Mouse (Mus musculus): ENCODE data around the gene Pik3cg. TPM values are rescaled to one million over a fixed set of nuclear protein-coding genes. Genes with fewer than 3 reads are reported as not detected.

Gene Pik3cg
- polyA plus RNA-seq, 1 experiment from 2014 or later: 4.9 TPM

DNA sequence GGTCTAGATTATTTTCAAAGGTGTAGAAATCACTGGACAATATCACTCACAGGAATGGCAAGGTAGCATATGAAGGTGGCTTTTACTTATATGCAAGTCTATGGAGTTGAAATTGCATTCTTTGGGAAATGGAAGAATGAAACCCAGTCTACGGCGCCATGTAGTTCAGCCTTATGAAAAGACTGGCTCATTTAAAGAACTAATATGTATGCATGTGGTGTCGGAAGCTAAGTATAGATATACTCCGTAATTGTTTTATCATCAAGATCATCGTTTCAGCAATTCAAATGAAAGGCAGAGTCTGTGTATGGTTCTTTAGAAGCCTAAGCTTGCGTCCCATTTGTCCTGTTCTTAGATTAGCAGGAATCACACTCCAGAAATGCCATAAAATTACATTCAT is 34.0 kb downstream of the Pik3cg start:
- Histone ChIP-seq H3K27me3 (replicated peaks) (0 out of 2 replicates have a peak, but pooled peaks cover under 1% of the 10 kb centered on the region), H3K9me3 (replicated peaks) (no peaks in the 10 kb centered on the region), H3K4me1 (no peaks in the 10 kb centered on the region), H3K9ac (no peak overlapping the region), H3K27ac (no peak overlapping the region), H3K36me3 (no peaks in the 10 kb centered on the region), H3K4me2 (no peak overlapping the region), H3K4me3 (no peak overlapping the region)
- no peak for ATAC-seq
- WGBS (ENCODE audit: insufficient replicate concordance): 86% methylated on average over 6 of the region's 6 CpGs

DNA sequence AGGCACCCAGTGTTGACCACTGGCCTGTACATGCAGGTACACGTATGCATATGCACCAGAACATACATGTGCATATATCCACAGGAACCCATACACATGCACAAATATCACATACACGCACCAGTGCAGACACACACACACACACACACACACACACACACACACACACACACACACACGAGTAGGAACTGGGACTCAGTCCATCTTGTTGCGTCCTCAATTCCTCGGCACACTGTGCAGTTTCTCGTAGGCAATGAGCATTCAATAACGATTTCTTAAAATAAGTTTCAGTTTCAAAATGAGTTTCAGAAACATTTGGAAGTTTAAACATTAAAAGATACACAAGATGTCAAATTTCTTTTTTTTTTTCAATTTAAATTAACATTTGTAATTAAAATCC is 35.6 kb downstream of the Pik3cg start:
- Histone ChIP-seq H3K4me2 (no peak overlapping the region), H3K36me3 (no peaks in the 10 kb centered on the region), H3K27me3 (replicated peaks) (peaks cover 16% of the 10 kb centered on the region; the same call in 1 of the 2 replicates), H3K4me3 (no peak overlapping the region), H3K27ac (no peak overlapping the region), H3K9ac (no peak overlapping the region), H3K9me3 (replicated peaks) (no peaks in the 10 kb centered on the region), H3K4me1 (no peaks in the 10 kb centered on the region)
- no peak for ATAC-seq
- whole genome bisulfite sequencing (ENCODE audit: insufficient replicate concordance): 79% methylated on average over 7 of the region's 7 CpGs

DNA sequence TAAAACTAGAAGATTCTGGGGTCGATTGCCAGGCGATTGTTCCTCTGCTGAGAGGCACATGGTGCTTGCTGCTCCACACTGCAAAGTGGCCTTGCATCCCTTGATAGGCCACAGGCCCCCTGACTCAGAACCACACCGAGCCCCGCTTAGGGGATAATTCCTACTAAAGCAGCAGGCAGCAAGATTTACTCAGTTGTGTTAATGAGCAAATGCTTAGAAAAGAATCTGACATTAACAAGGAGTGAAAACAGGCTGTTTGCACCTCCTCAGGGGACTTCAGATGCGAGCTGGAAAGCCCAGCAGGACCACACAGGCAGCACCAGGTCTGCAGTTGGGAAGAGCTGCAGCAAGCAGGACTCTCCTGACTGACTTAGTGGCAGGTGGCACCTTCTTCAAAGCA is 39.3 kb downstream of the Pik3cg start:
- H3K9me3 ChIP-seq (replicated peaks): no peaks in the 10 kb centered on the region
- 32% methylated on average over 5 of the region's 5 CpGs for WGBS (ENCODE audit: insufficient replicate concordance)
- no peak overlapping the region for H3K4me3 ChIP-seq
- H3K27me3 ChIP-seq (replicated peaks): peaks cover 24% of the 10 kb centered on the region; the same call in 1 of the 2 replicates
- no peak overlapping the region for H3K9ac ChIP-seq
- no peak overlapping the region for H3K4me2 ChIP-seq
- H3K4me1 ChIP-seq: no peaks in the 10 kb centered on the region
- no peak for ATAC-seq
- H3K27ac ChIP-seq: no peak overlapping the region
- no peaks in the 10 kb centered on the region for H3K36me3 ChIP-seq

DNA sequence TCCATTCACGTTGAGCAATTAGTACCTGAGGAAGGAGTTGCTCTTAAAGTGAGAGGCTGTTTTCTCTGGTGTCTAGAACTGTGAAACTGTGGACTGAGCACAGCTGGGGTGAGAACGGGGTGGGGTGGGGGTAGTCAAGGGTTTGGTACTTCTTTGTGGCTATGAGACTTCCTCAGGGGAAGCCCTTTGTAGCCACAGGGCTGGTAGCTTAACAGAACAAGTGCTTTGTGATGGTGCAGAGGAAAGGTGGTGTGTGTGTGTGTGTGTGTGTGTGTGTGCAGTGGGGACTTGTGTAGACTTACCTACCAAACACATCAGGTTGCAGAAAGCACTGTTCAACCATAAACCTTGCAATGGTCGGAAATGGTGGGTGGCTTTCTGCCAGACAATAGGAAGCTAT is 39.7 kb downstream of the Pik3cg start:
- no peaks in the 10 kb centered on the region for H3K9me3 ChIP-seq (replicated peaks)
- 28% methylated on average over 3 of the region's 3 CpGs for WGBS (ENCODE audit: insufficient replicate concordance)

DNA sequence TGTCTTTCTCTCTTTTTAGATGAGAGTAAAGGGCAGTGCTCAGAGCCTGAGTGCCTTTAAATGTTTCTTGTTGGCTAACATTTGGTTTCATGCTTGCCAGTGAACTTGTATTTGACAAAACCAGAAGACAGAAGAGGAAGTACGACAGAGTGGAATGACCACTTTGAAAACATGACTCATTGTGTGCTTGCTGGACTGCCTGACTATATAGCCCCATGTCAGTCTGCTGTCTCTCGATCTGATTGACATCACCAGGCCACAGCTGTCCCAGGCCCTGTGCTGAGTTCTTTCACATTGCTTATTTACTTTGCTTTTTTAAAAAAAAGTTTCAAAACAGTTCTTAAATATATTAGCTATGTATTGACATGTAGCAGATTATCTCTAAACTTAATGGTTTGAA is 44.8 kb downstream of the Pik3cg start:
- ATAC-seq: no peak
- Histone ChIP-seq H3K4me1 (no peaks in the 10 kb centered on the region), H3K4me3 (no peak overlapping the region), H3K36me3 (no peaks in the 10 kb centered on the region), H3K4me2 (no peak overlapping the region), H3K27ac (no peak overlapping the region), H3K9ac (no peak overlapping the region), H3K9me3 (replicated peaks) (no peaks in the 10 kb centered on the region), H3K27me3 (replicated peaks) (peaks cover 16% of the 10 kb centered on the region; the same call in 1 of the 2 replicates)
- WGBS (ENCODE audit: insufficient replicate concordance): 17% methylated on average over 2 of the region's 2 CpGs

More for the DNA sequence above, 39.7 kb downstream of the Pik3cg start:
- no peak overlapping the region for H3K4me3 ChIP-seq
- H3K27ac ChIP-seq: no peak overlapping the region
- no peak overlapping the region for H3K9ac ChIP-seq
- H3K27me3 ChIP-seq (replicated peaks): peaks cover 24% of the 10 kb centered on the region; the same call in 1 of the 2 replicates
- ATAC-seq: no peak
- no peaks in the 10 kb centered on the region for H3K4me1 ChIP-seq
- no peaks in the 10 kb centered on the region for H3K36me3 ChIP-seq
- no peak overlapping the region for H3K4me2 ChIP-seq

DNA sequence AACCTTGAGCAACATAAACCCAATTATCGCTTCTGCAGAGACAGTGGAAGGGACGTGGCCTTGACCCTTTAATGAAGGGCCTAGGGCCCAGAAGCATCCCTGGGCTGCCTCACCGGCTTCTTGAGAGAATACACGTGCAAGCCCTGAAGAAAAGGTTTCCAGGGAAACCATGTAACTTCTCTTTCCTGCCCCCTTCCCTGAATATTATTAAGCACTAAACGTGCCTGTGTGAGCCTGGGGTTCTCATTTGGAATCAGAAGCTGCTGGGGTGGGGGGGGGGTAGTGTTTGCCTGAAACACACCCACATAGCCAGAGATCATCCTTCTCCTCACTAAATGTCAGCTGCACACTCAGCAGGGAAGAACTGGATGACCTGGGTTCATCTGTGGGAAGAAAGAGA is 49.7 kb downstream of the Pik3cg start:
- Histone ChIP-seq H3K36me3 (no peaks in the 10 kb centered on the region), H3K27me3 (replicated peaks) (no peaks in the 10 kb centered on the region), H3K4me1 (no peaks in the 10 kb centered on the region), H3K4me3 (no peak overlapping the region), H3K9me3 (replicated peaks) (no peaks in the 10 kb centered on the region), H3K4me2 (no peak overlapping the region), H3K27ac (no peak overlapping the region), H3K9ac (no peak overlapping the region)
- ATAC-seq: no peak
- WGBS (ENCODE audit: insufficient replicate concordance): 57% methylated on average over 5 of the region's 5 CpGs

DNA sequence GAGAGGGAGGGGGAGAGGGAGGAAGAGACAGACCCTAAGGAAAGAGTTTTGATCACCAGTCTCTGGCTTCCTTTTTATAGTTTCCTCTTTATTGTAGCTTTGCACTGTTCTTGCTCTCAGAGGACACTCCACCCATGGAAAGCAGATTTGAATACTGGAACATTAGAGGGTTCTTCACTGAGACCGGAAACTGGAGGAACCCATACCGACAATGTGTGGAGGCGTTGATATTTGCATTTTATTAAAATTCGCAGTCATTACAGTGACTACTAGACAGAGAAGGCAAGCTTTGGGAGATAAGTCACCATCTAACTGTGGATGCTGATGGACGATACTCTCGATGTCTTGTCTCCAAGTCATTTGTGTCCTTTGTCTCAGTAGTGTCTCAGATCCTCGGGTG is 61.9 kb downstream of the Pik3cg start:
- H3K36me3 ChIP-seq: no peaks in the 10 kb centered on the region
- H3K9me3 ChIP-seq (replicated peaks): no peaks in the 10 kb centered on the region
- H3K4me3 ChIP-seq: no peak overlapping the region
- H3K27me3 ChIP-seq (replicated peaks): no peaks in the 10 kb centered on the region
- H3K9ac ChIP-seq: no peak overlapping the region
- ATAC-seq: no peak
- WGBS (ENCODE audit: insufficient replicate concordance): 73% methylated on average over 7 of the region's 7 CpGs
- no peak overlapping the region; the same call in 1 of the 2 replicates for H3K27ac ChIP-seq
- peaks cover 34% of the 10 kb centered on the region for H3K4me1 ChIP-seq
- H3K4me2 ChIP-seq: no peak overlapping the region

DNA sequence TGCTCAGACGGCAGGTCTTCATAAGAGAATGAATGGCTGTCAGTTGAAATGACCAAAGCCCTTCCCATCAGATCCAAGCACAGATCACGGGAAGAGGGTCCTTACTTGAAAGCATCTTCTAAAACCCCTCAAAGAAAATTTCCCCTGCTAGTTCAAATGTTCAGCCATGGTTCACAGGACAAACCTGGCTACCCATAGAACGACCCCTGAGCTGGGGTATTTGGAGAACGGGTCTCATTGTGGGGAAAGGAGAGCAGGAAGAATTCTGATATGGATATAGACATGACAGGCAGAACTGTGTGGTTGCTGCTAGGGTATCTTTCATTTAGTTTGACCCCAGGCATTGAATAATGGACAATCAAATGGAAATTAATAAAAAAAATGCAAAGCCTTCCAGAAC is 62.8 kb downstream of the Pik3cg start:
- ATAC-seq: no peak
- Histone ChIP-seq H3K36me3 (no peaks in the 10 kb centered on the region), H3K4me1 (peaks cover 41% of the 10 kb centered on the region), H3K4me3 (no peak overlapping the region), H3K27me3 (replicated peaks) (no peaks in the 10 kb centered on the region), H3K9me3 (replicated peaks) (no peaks in the 10 kb centered on the region), H3K27ac (no peak overlapping the region), H3K9ac (no peak overlapping the region), H3K4me2 (no peak overlapping the region)
- 81% methylated on average over 4 of the region's 4 CpGs for WGBS (ENCODE audit: insufficient replicate concordance)

DNA sequence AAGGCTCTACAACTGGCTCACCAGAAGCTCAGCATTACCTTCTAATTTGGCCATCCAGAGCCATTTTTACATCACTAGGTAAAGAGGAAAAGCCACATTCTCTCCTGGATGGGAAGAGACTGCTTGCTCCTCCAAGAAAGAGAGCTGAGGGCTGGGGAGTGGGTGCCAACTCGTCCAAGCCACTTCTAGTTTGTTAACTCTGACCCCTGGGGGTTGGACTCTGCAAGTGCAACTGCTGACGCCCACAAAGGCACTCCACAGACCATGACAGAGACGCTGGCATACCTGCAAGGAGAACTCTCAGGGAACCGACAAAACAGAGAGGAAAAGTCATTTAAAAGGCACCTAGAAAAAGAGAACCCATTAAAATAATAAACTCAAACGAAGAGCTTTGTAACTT is 63.9 kb downstream of the Pik3cg start:
- Histone ChIP-seq H3K9ac (peak overlapping the region; percentile 59), H3K4me2 (peak overlapping the region; percentile 65)
- WGBS (ENCODE audit: insufficient replicate concordance): 3% methylated on average over 5 of the region's 5 CpGs

DNA sequence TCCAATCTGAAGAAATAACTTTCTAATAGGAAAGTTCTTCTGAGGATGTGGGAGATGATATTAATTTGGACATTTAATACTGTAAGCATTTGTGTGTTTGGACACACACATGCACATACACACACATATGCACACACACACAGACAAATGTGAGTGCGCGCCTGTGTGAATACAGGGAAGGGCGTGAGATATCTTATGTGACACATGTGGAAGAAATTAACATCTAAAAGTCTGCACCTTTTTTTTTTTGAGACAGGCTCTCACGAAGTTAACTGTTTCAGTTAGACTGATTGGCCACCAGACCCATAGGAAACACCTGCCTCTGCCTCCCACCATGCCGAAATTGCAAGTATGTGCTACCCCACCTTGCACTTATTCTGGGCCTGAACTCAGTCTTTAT is 64.7 kb downstream of the Pik3cg start:
- WGBS (ENCODE audit: insufficient replicate concordance): 23% methylated on average over 5 of the region's 5 CpGs
- H3K4me3 ChIP-seq: peak overlapping the region; percentile 22; the same call in 1 of the 2 replicates
- no peak for ATAC-seq
- H3K27me3 ChIP-seq (replicated peaks): no peaks in the 10 kb centered on the region
- H3K9ac ChIP-seq: peak overlapping the region; percentile 59
- H3K4me1 ChIP-seq: peaks cover 52% of the 10 kb centered on the region
- no peaks in the 10 kb centered on the region for H3K36me3 ChIP-seq
- H3K27ac ChIP-seq: peak overlapping the region; percentile 95
- H3K4me2 ChIP-seq: peak overlapping the region; percentile 65
- no peaks in the 10 kb centered on the region for H3K9me3 ChIP-seq (replicated peaks)

More for the DNA sequence above, 63.9 kb downstream of the Pik3cg start:
- Histone ChIP-seq H3K4me3 (no peak overlapping the region), H3K9me3 (replicated peaks) (no peaks in the 10 kb centered on the region), H3K27me3 (replicated peaks) (no peaks in the 10 kb centered on the region), H3K4me1 (peaks cover 48% of the 10 kb centered on the region), H3K27ac (peak overlapping the region; percentile 95), H3K36me3 (no peaks in the 10 kb centered on the region)
- ATAC-seq: peak; percentile 50; the same call in 1 of the 2 replicates

DNA sequence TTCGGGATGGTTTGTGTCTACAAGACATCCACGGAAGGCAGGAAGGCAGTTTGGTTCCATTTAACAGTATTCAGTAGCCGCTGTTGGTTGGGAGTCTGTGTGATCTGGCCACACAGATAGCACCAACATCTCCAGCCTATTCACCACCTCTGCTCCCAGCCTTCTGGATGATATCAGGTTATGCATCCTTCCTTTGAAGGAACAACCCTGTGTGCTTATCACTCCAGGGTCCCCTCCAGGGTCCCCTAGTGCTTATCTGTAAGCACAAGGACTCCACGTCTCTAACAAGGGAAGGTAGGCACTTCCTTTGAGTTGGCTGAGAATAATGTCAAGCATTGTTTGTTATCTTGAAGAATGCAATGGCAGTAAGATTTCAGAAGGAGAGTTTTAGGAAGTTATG is 65.3 kb downstream of the Pik3cg start:
- 6% methylated on average over 4 of the region's 4 CpGs for WGBS (ENCODE audit: insufficient replicate concordance)
- no peaks in the 10 kb centered on the region for H3K27me3 ChIP-seq (replicated peaks)
- H3K4me1 ChIP-seq: peaks cover 58% of the 10 kb centered on the region
- ATAC-seq: peak; percentile 99
- H3K9ac ChIP-seq: peak overlapping the region; percentile 74
- H3K27ac ChIP-seq: peak overlapping the region; percentile 95
- H3K9me3 ChIP-seq (replicated peaks): no peaks in the 10 kb centered on the region
- peak overlapping the region; percentile 22 for H3K4me3 ChIP-seq
- H3K36me3 ChIP-seq: no peaks in the 10 kb centered on the region
- peak overlapping the region; percentile 65 for H3K4me2 ChIP-seq

DNA sequence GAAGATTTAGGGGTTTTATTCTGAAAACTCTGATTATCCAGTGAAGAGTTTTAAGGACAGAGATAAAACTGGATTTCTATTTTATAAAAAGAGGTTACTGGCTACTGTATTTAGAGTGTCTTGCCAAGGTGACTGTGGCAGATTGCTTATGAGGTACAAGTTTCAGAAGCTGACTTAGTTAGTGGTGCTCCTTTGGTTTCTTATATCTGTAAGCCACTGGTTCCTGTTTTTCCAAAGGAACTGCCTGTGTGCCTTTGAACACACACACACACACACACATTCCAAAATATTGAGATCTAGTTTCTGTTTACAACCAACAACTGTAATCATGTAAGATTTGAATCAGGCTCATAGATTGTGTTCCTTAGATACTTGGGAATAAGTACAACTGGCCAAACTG is 66.7 kb downstream of the Pik3cg start:
- Histone ChIP-seq H3K4me2 (no peak overlapping the region), H3K36me3 (no peaks in the 10 kb centered on the region), H3K9me3 (replicated peaks) (no peaks in the 10 kb centered on the region), H3K4me1 (peaks cover 68% of the 10 kb centered on the region), H3K9ac (peak overlapping the region; percentile 74), H3K27me3 (replicated peaks) (no peaks in the 10 kb centered on the region), H3K27ac (peak overlapping the region; percentile 95), H3K4me3 (no peak overlapping the region)
- no peak for ATAC-seq

DNA sequence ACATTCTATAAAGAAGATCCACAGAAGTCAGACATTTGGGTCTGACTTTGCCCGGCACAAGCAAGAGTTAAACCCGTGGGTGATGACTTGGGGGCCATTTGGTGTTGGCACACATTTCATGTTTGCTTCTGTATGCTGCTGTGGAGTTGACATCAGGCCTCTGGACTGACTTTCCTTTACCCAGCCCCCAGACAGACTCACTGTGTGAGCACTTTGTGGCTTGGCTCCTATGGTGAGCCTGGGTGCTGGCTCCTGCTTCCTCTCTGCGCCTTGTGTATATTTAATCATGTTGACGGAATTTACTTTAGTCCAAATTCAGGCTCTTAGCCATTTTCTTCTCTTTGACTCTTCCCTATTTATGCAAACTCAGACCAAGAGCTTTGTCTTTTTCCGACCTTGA is 69.6 kb downstream of the Pik3cg start:
- H3K4me2 ChIP-seq: no peak overlapping the region
- H3K27me3 ChIP-seq (replicated peaks): no peaks in the 10 kb centered on the region
- H3K9me3 ChIP-seq (replicated peaks): no peaks in the 10 kb centered on the region
- ATAC-seq: no peak
- H3K36me3 ChIP-seq: no peaks in the 10 kb centered on the region
- peaks cover 56% of the 10 kb centered on the region for H3K4me1 ChIP-seq
- H3K4me3 ChIP-seq: no peak overlapping the region
- H3K27ac ChIP-seq: peak overlapping the region; percentile 49
- H3K9ac ChIP-seq: no peak overlapping the region
- 69% methylated on average over 5 of the region's 5 CpGs for WGBS (ENCODE audit: insufficient replicate concordance)

Measured in liver, embryonic 12.5 days (tissue).